Mouse (Mus musculus) kidney, adult 2 months (tissue): Measurements from ENCODE around the gene Zfp169.

Source experiments
- CTCF ChIP-seq: fragments of 200-500 bp; conservative IDR thresholded peaks from 2 replicates; pipeline ENCODE4 v1.5.1; 2011; ENCODE audit warnings: low read depth, mild to moderate bottlenecking, control low read depth, low read length, moderate library complexity, mixed read lengths; ENCODE audit not compliant: insufficient read depth, insufficient read length
- POLR2A ChIP-seq: fragments of 200-500 bp; IDR thresholded peaks from one replicate; pipeline ENCODE4 v1.6.1; 2011; ENCODE audit warnings: low read depth, low read length, control low read depth

DNA sequence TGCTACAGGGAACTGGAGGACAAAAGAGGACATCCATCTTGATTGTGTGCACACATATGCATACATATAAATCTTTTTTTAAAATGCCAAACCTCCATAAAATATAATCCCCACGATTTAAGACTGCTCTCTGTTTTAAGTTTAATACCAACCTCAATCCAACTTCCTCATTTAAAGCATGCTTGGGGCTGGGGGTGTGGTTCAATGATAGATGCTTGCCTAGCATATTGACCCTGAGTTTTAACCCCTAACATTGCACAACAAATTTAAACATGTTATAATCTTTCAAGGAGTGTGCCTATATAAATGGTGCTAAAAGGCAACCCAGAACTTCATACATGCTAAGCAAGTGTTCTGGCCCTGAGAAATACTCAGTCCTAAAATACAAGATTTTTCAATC is 27.2 kb upstream of the Zfp169 start:
- TF ChIP-seq POLR2A (no peak), CTCF (no peak)
